Mouse (Mus musculus) Patski (cell line): ENCODE results near the gene B4galt2. TPM values are rescaled to one million over a fixed set of nuclear protein-coding genes. Genes with fewer than 3 reads are reported as not detected.

Experiments used
- ATAC-seq: fragments of 100-300 bp; one replicate; pipeline ENCODE4 v1.8.0; 2021
- CTCF ChIA-PET: fragments of 350-600 bp; sonication (Branson Sonifier 250); formaldehyde crosslinking; loops from one replicate; lab custom pipeline; 2022; ENCODE audit warnings: inconsistent platforms; lab: Charles Lee
- POLR2A ChIA-PET: fragments of 350-600 bp; sonication (Branson Sonifier 250); formaldehyde crosslinking; loops from one replicate; lab custom pipeline; 2022; ENCODE audit warnings: antibody characterized with exemption, inconsistent platforms; lab: Charles Lee
- DNase-seq: peaks from one replicate; pipeline ENCODE4 v3.0.0-alpha.2; 2011; ENCODE audit warnings: low read depth, low spot score
- H3K27me3 ChIP-seq: fragments of 371-371 bp; one replicate; pipeline ENCODE4 v1.5.1; 2021
- CTCF ChIP-seq: fragments of 100-300 bp; IDR thresholded peaks from one replicate; pipeline ENCODE4 v1.5.1; 2021
- in situ Hi-C: fragments of 300-500 bp; cut with MboI; formaldehyde crosslinking; loops from 3 replicates; pipeline ENCODE4 v1.11.1; 2018; ENCODE audit warnings: low pct_unique_long_range_greater_than_20kb, mixed read lengths
- polyA plus RNA-seq: library from polyadenylated mRNA; unstranded; gene quantifications from one replicate; pipeline ENCODE4 v1.2.3, GENCODE M21; 2021

Gene B4galt2
- polyA plus RNA-seq, 1 experiment from 2014 or later: 26.0 TPM

DNA sequence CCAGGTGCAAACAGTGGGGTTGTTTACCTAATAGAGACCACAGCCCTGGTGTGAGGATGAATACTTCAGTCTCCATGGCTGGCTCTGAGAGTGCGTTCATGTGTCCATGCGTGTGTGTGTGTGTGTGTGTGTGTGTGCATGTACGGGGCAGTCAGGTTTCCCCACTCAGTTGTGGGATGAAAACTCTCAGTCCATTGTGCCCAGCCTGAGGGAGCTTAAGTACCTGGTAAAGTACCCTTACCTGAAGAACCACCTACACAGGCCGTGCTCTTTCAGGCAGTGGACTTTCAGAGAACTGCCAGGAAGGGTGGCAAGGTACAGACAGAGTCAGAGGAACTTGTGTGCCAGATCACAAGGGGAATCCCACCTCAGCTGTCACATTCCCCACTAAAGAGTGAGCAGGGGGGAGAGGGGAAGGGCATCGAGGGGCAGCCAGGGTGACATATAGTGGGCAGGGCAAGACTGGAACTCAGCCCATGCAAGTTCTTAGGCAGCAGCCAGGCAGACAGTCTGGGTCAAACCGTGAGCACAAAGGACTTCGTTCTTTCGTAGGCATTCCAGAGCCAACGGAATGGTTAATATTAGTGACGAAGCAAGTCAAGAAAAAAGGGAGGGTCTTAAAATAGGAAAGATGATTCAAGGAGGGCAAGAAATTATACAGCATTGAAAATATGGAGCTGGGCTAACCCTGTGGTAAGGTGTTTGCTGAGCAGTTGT is 31.0 kb downstream of the B4galt2 start:
- no peak for TF ChIP-seq CTCF
- no peaks in the 10 kb centered on the region for H3K27me3 ChIP-seq
- ChIA-PET CTCF (no interaction called here), POLR2A (no interaction called here)
- no peak for ATAC-seq
- no peak for DNase-seq
- in situ Hi-C loops: no loop called here

DNA sequence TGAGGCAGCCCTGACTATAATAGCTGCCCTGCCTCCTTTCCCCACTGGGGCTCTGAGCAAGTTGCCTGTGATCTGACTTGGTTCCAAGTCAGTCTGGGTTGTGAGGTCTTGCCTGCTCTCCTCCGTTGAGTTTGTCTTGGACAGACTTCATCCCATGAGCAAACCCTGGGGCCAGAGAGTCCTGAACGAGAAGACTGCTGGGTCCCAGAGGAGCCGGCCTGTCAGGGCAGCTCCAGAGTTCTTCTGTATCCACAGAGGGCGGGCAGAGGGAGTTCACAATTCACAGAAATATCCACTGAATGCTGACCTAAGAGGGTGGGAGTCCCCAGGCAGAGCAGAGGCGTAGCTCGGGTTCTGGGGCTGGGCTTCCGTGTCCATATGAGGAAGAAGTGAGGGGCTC is 32.4 kb downstream of the B4galt2 start:
- no peaks in the 10 kb centered on the region for H3K27me3 ChIP-seq
- in situ Hi-C loops: no loop called here
- POLR2A ChIA-PET: no interaction called here
- CTCF ChIA-PET: interaction anchor here (1.5 to 1.8 kb wide), 2 partner anchors 8 to 22 kb away, joined by 4 read pairs; no protein-coding TSS in a partner anchor
- ATAC-seq (no peak), DNase-seq (no peak)
- TF ChIP-seq CTCF: no peak

DNA sequence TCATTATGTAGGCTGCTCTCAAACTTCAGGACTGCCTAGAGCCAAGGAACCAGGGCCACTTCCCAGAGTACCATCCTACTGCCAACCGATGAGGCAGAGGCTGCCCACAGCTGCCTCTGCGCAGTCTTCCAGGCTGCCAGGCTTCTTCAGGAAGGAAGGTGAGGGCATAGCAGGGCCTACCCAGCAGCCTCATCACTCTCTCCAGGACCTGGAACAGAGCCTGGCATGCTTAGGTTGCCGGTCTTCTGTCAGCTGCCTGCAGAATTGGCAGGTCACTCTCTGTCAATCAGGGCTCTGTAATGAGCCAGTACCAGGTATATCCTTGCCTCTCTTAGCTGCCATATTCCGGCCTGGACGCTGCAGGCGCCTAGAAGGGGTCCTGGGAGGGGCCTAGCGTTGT is 33.1 kb downstream of the B4galt2 start:
- TF ChIP-seq CTCF: no peak
- DNase-seq (no peak), ATAC-seq (no peak)
- POLR2A ChIA-PET: no interaction called here
- in situ Hi-C loops: no loop called here
- CTCF ChIA-PET: interaction anchor here (1.5 to 1.8 kb wide), 2 partner anchors 9 to 21 kb away, joined by 4 read pairs; no protein-coding TSS in a partner anchor
- H3K27me3 ChIP-seq: no peaks in the 10 kb centered on the region

DNA sequence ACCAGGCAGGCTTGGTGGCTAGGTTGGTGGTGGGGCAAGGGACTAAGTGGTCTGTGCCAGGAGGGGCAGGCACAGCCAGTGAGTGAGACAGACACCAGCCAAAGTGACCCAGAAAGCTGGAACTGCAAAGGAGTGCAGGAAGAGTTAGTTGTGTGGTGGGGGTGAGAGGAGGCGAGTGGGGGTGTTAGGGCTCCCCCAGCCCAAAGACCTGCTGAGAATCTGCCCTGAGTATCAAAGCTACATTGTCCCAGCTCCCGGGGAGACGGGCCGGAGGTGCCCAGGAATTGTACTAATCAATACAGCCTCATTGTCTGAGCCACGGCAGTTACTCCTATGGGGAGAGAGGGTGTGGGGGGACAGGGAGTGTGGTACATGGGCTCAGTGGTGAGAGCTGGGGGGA is 33.8 kb downstream of the B4galt2 start:
- DNase-seq (no peak), ATAC-seq (no peak)
- H3K27me3 ChIP-seq: no peaks in the 10 kb centered on the region
- TF ChIP-seq CTCF: no peak
- POLR2A ChIA-PET: no interaction called here
- CTCF ChIA-PET: interaction anchor here (1.8 kb wide), 1 partner anchor 20 kb away, joined by 4 read pairs; no protein-coding TSS in a partner anchor
- in situ Hi-C loops: no loop called here

DNA sequence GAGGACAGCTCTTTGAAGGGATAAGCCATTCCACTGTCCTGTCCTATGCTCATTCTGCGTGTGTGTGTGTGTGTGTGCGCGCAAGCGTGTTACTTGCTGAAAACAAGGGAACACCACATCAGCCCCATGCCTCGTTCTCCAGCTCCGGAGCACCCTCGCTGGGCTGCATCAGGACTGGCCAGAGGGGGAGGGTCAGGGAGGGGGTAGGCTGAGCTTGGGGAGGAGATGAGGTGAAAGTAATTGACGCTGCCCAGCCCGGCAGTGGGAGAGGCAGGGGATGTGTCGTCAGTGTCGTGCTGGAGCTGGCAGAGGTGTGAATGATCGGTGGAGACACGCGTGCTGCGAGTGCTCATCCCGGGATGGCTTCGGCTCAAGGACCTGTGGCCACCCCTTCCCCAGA is 34.2 kb downstream of the B4galt2 start:
- H3K27me3 ChIP-seq: no peaks in the 10 kb centered on the region
- no peak for TF ChIP-seq CTCF
- in situ Hi-C loops: no loop called here
- POLR2A ChIA-PET: no interaction called here
- no peak for ATAC-seq
- CTCF ChIA-PET: no interaction called here
- no peak for DNase-seq

DNA sequence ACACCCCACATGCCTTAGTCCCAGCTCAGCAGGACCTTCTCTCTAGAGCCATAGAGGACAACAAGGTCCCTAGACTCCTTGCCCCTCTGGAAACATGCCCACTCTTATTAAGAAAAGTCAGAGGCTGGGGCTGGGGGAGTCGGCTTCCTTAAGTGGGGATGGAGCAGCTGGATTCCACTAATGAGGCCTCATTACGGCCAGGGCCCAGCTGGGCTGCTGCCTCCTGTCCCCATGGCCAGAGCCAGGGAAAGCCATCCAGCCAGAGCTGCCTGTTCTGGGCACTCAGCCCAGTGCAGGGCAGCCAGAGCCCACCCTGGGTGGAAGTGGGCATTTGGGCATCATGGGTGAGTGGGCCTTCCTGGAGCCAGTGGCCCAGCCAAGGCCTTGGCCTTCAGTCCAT is 36.3 kb downstream of the B4galt2 start:
- ChIA-PET POLR2A (no interaction called here), CTCF (interaction anchor here (2.3 kb wide), 1 partner anchor 12 kb away, joined by 7 read pairs; no protein-coding TSS in a partner anchor)
- no peak for TF ChIP-seq CTCF
- in situ Hi-C loops: no loop called here
- ATAC-seq (no peak), DNase-seq (no peak)
- no peaks in the 10 kb centered on the region for H3K27me3 ChIP-seq

DNA sequence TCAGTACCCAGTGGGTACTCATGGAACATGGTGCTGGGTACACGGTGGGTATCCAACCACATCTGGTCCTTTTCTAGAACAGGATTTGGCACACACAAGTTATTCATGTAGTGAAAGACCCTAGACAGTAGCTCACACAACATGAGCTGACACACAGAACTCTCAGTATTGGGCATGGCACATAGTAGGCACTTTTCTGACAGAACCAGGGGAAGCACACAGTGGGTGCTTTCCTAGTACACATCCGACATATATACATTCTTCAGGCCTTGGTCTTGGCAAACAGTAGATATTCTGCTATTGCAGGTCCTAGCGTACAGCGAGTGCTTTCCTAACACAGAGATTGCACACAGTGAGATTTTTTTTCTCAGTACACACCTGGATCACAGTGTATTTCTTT is 37.0 kb downstream of the B4galt2 start:
- TF ChIP-seq CTCF: no peak
- ATAC-seq: no peak
- CTCF ChIA-PET: interaction anchor here (2.3 kb wide), 1 partner anchor 13 kb away, joined by 7 read pairs; no protein-coding TSS in a partner anchor
- H3K27me3 ChIP-seq: no peaks in the 10 kb centered on the region
- in situ Hi-C loops: no loop called here
- POLR2A ChIA-PET: no interaction called here
- DNase-seq: no peak

DNA sequence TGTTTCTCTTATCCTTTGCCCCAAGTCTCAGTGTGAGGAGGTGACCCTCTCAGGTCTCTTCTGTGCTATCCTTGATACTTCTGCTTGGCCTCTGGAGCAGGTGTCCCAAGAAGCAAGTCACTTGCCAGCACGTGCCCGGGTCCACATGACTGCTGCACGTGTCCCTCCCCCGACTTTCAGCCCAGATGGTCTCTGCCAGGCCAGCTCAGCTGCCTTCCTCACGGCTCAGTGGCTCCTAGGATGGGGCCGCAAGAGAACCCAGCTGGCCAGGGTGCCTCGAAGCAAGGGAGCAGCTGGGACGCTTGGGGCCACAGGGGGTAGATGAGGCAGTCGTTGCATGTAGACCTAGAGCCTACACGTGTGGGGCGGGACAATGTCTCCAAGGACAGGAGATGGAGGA is 38.0 kb downstream of the B4galt2 start:
- no peak for TF ChIP-seq CTCF
- ATAC-seq (no peak), DNase-seq (no peak)
- ChIA-PET POLR2A (no interaction called here), CTCF (no interaction called here)
- in situ Hi-C loops: no loop called here
- no peaks in the 10 kb centered on the region for H3K27me3 ChIP-seq

DNA sequence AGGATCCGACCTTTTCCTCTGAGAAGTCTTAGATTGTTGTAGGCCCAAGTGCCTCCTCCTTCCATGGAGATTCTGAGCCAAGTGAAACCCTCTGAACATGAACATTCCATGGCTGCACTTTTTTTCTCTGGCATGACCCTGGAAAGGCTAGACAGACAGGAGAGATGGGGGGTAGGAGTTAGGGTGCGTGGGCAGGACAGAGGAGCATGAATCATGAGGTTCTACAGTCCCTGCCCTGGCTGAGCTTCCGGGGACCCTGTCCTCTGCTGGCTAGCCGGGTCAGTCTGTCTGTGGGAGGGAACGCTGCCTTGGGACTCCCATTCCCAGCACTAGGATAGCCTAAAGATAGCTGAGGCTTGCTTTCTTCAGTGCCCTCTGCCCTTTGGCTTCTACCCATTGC is 38.8 kb downstream of the B4galt2 start:
- no peak for ATAC-seq
- ChIA-PET POLR2A (no interaction called here), CTCF (no interaction called here)
- H3K27me3 ChIP-seq: no peaks in the 10 kb centered on the region
- in situ Hi-C loops: no loop called here
- no peak for TF ChIP-seq CTCF
- DNase-seq: no peak

DNA sequence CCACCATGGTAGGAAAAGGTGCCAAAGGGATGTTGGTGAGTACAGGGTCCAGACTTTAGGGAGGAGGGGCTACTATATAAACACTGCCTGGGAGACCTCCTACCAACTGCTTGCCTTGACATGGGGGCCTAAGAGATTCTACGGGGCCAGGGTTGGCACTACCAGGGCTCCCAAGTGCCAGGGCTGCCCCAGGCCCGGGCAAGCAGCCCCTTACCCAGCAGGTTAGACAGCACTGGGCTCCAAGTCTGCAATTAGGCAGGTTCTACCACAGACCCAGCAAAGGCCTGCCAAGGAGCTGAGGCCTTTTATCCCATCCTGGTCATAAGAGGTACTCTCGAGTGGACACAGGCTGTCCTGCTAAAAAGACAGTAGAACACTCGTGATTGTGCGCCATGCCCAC is 40.2 kb downstream of the B4galt2 start:
- ChIA-PET CTCF (interaction anchor here (1.1 kb wide), 1 partner anchor 14 kb away, joined by 4 read pairs; no protein-coding TSS in a partner anchor), POLR2A (no interaction called here)
- no peak for DNase-seq

DNA sequence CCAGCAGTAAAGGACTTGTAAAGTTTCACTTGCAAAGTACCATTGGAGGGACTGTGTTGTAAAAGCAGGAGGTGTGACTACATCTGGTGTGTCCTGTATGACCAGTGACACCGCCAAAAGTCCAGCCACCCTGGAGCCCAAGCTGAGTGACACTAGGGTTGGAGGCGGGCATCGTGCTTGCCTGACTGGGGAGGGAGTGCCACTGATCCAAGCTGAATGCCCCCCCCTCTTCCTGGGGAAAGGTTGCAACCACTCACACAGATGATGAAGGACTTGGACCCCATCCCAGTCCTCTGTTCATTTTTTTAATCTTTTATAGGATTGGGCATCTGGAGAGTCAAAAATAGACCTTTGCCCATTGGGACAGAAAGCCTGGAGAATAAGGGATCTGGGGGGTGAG is 41.7 kb downstream of the B4galt2 start:
- ATAC-seq: no peak
- in situ Hi-C loops: no loop called here
- TF ChIP-seq CTCF: no peak
- no peak for DNase-seq
- ChIA-PET CTCF (interaction anchor here (1.5 kb wide), 1 partner anchor 14 kb away, joined by 4 read pairs; no protein-coding TSS in a partner anchor), POLR2A (no interaction called here)
- H3K27me3 ChIP-seq: no peaks in the 10 kb centered on the region

More for the DNA sequence above, 40.2 kb downstream of the B4galt2 start:
- no peak for TF ChIP-seq CTCF
- in situ Hi-C loops: no loop called here
- no peak for ATAC-seq
- no peaks in the 10 kb centered on the region for H3K27me3 ChIP-seq
